Mouse (Mus musculus): ENCODE data around the gene Mpp3. TPM values are rescaled to one million over a fixed set of nuclear protein-coding genes. Genes with fewer than 3 reads are reported as not detected.
A peak's percentile ranks its signal among the peaks of the same experiment; 100 is the strongest.
"Not testable (repeated sequence)": the region's sequence is repeated elsewhere in the genome, so short reads cannot be mapped to it uniquely, and the experiment has no call there.

The Mpp3 gene
- total and polyA plus RNA-seq, 3 experiments, result 0.22 TPM; not detected in 2

GRCm38 (mm10) chr11:101992411-101992810 lies 35.9 kb downstream of the Mpp3 start:
- no peak for ATAC-seq (ENCODE audit: extremely low read depth, insufficient number of reproducible peaks, low FRiP score, poor library complexity, severe bottlenecking)
- Histone ChIP-seq H3K4me3 (ENCODE audit: low read depth, low read length) (no peak overlapping the region), H3K36me3 (replicated peaks) (no peaks in the 10 kb centered on the region), H3K9me3 (replicated peaks) (no peaks in the 10 kb centered on the region), H3K27me3 (ENCODE audit: insufficient read depth, low read length) (peaks cover 24% of the 10 kb centered on the region), H3K4me1 (ENCODE audit: insufficient read depth, low read depth, low read length) (no peaks in the 10 kb centered on the region)
- DNase-seq (ENCODE audit: low spot score), result no peak
- no peak for TF ChIP-seq CTCF (IDR thresholded peaks at IDR 0.05; ENCODE audit: low read depth, low read length)

- DNase-seq (ENCODE audit: low spot score) (no peak), ATAC-seq (ENCODE audit: extremely low read depth, insufficient number of reproducible peaks, low FRiP score, poor library complexity, severe bottlenecking) (no peak)
- TF ChIP-seq GATA2 (IDR thresholded peaks at IDR 0.05; ENCODE audit: borderline replicate concordance, low read depth, low read length), result no peak
- no peak for TF ChIP-seq POLR2AphosphoS5 (IDR thresholded peaks at IDR 0.05; ENCODE audit: insufficient replicate concordance, low read depth, low read length)
- TF ChIP-seq GATA1 (IDR thresholded peaks at IDR 0.05; ENCODE audit: borderline replicate concordance, low read length), result no peak
- no peak for TF ChIP-seq CTCF (IDR thresholded peaks at IDR 0.05; ENCODE audit: low read depth, low read length)
- TF ChIP-seq TAL1 (conservative IDR thresholded peaks at IDR 0.05; ENCODE audit: low read depth, low read length), result no peak
These were observed 36.4 kb downstream of the Mpp3 start for GRCm38 (mm10) chr11:101991813-101992212.

GRCm38 (mm10) chr11:101990244-101990643 lies 38.0 kb downstream of the Mpp3 start:
- no peak for DNase-seq (ENCODE audit: low spot score)
- peaks cover 6% of the 10 kb centered on the region; the same call in 1 of the 2 replicates for H3K4me1 ChIP-seq (ENCODE audit: insufficient read depth, low read depth, low read length)
- no peak overlapping the region for H3K4me3 ChIP-seq (ENCODE audit: low read depth, low read length)
- TF ChIP-seq CTCF (IDR thresholded peaks at IDR 0.05; ENCODE audit: low read depth, low read length) (no peak), TAL1 (conservative IDR thresholded peaks at IDR 0.05; ENCODE audit: low read depth, low read length) (no peak), GATA1 (IDR thresholded peaks at IDR 0.05; ENCODE audit: borderline replicate concordance, low read length) (no peak), POLR2AphosphoS5 (IDR thresholded peaks at IDR 0.05; ENCODE audit: insufficient replicate concordance, low read depth, low read length) (no peak), GATA2 (IDR thresholded peaks at IDR 0.05; ENCODE audit: borderline replicate concordance, low read depth, low read length) (no peak)
- peaks cover 19% of the 10 kb centered on the region for H3K27me3 ChIP-seq (ENCODE audit: insufficient read depth, low read length)
- no peak for ATAC-seq (ENCODE audit: extremely low read depth, insufficient number of reproducible peaks, low FRiP score, poor library complexity, severe bottlenecking)
- no peaks in the 10 kb centered on the region for H3K9me3 ChIP-seq (replicated peaks)
- H3K36me3 ChIP-seq (replicated peaks), result no peaks in the 10 kb centered on the region

More at GRCm38 (mm10) chr11:101991813-101992212, 36.4 kb downstream of the Mpp3 start:
- Histone ChIP-seq H3K27me3 (ENCODE audit: insufficient read depth, low read length) (peaks cover 25% of the 10 kb centered on the region), H3K4me1 (ENCODE audit: insufficient read depth, low read depth, low read length) (no peaks in the 10 kb centered on the region), H3K36me3 (replicated peaks) (no peaks in the 10 kb centered on the region), H3K4me3 (ENCODE audit: low read depth, low read length) (no peak overlapping the region), H3K9me3 (replicated peaks) (no peaks in the 10 kb centered on the region)

- TF ChIP-seq GATA1 (IDR thresholded peaks at IDR 0.05; ENCODE audit: borderline replicate concordance, low read length), result no peak
- H3K4me1 ChIP-seq (ENCODE audit: insufficient read depth, low read depth, low read length), result peaks cover 18% of the 10 kb centered on the region
- no peak for DNase-seq (ENCODE audit: low spot score)
- H3K27me3 ChIP-seq (ENCODE audit: insufficient read depth, low read length), result peaks cover 41% of the 10 kb centered on the region
- no peak within 1 kb of the TSS for H3K4me3 ChIP-seq (ENCODE audit: low read depth, low read length)
- ATAC-seq (ENCODE audit: extremely low read depth, insufficient number of reproducible peaks, low FRiP score, poor library complexity, severe bottlenecking), result no peak
- no peaks in the 10 kb centered on the region for H3K36me3 ChIP-seq (replicated peaks)
- H3K9me3 ChIP-seq (replicated peaks), result no peaks in the 10 kb centered on the region
These were observed 41.3 kb downstream of the Mpp3 start, which contains the start of gene Dusp3 for GRCm38 (mm10) chr11:101986913-101987312. TSS of gene Dusp3 (minus strand) at chr11:101987013.

GRCm38 (mm10) chr11:101985990-101986389 lies 42.3 kb downstream of the Mpp3 start:
- H3K36me3 ChIP-seq (replicated peaks), result no peaks in the 10 kb centered on the region
- peaks cover 18% of the 10 kb centered on the region for H3K4me1 ChIP-seq (ENCODE audit: insufficient read depth, low read depth, low read length)
- TF ChIP-seq CTCF (IDR thresholded peaks at IDR 0.05; ENCODE audit: low read depth, low read length), result peak; percentile 77
- no peak for TF ChIP-seq GATA2 (IDR thresholded peaks at IDR 0.05; ENCODE audit: borderline replicate concordance, low read depth, low read length)
- H3K4me3 ChIP-seq (ENCODE audit: low read depth, low read length), result no peak overlapping the region
- H3K9me3 ChIP-seq (replicated peaks), result no peaks in the 10 kb centered on the region
- ATAC-seq (ENCODE audit: extremely low read depth, insufficient number of reproducible peaks, low FRiP score, poor library complexity, severe bottlenecking) (peak; percentile 22; the same call in 1 of the 2 replicates), DNase-seq (ENCODE audit: low spot score) (peak; percentile 48)
- H3K27me3 ChIP-seq (ENCODE audit: insufficient read depth, low read length), result peaks cover 41% of the 10 kb centered on the region

GRCm38 (mm10) chr11:101985450-101985849 lies 42.8 kb downstream of the Mpp3 start:
- H3K9me3 ChIP-seq (replicated peaks); H3K36me3 ChIP-seq (replicated peaks); DNase-seq (ENCODE audit: low spot score); ATAC-seq (ENCODE audit: extremely low read depth, insufficient number of reproducible peaks, low FRiP score, poor library complexity, severe bottlenecking); H3K4me3 ChIP-seq (ENCODE audit: low read depth, low read length): not testable (repeated sequence)
- H3K4me1 ChIP-seq (ENCODE audit: insufficient read depth, low read depth, low read length), result peaks cover 18% of the 10 kb centered on the region
- peaks cover 40% of the 10 kb centered on the region for H3K27me3 ChIP-seq (ENCODE audit: insufficient read depth, low read length)

GRCm38 (mm10) chr11:101984054-101985025 lies 43.9 kb downstream of the Mpp3 start, which contains the start of gene Cfap97d1:
TSS of gene Cfap97d1 (plus strand) at chr11:101984279.
- Histone ChIP-seq H3K4me1 (ENCODE audit: insufficient read depth, low read depth, low read length) (peaks cover 18% of the 10 kb centered on the region), H3K36me3 (replicated peaks) (no peaks in the 10 kb centered on the region), H3K9me3 (replicated peaks) (no peaks in the 10 kb centered on the region), H3K27me3 (ENCODE audit: insufficient read depth, low read length) (peaks cover 40% of the 10 kb centered on the region), H3K4me3 (ENCODE audit: low read depth, low read length) (peak within 1 kb of the TSS; percentile 67)
- TF ChIP-seq TAL1 (conservative IDR thresholded peaks at IDR 0.05; ENCODE audit: low read depth, low read length) (no peak), CTCF (IDR thresholded peaks at IDR 0.05; ENCODE audit: low read depth, low read length) (no peak), POLR2AphosphoS5 (IDR thresholded peaks at IDR 0.05; ENCODE audit: insufficient replicate concordance, low read depth, low read length) (no peak), GATA1 (IDR thresholded peaks at IDR 0.05; ENCODE audit: borderline replicate concordance, low read length) (no peak), GATA2 (IDR thresholded peaks at IDR 0.05; ENCODE audit: borderline replicate concordance, low read depth, low read length) (no peak)
- ATAC-seq (ENCODE audit: extremely low read depth, insufficient number of reproducible peaks, low FRiP score, poor library complexity, severe bottlenecking) (peak; percentile 88), DNase-seq (ENCODE audit: low spot score) (peak; percentile 19)
